Mouse (Mus musculus) limb, embryonic 11.5 days (tissue): ENCODE data around the gene Sspo. TPM values are rescaled to one million over a fixed set of nuclear protein-coding genes. Genes with fewer than 3 reads are reported as not detected.

Experiments
- ATAC-seq: fragments of 200-750 bp; cut with Nextera tagmentation; 2 replicates; pipeline ENCODE4 v1.8.0; 2017; ENCODE audit warnings: low read depth; ENCODE audit not compliant: insufficient number of reproducible peaks, low FRiP score, low TSS enrichment
- DNase-seq: peaks from one replicate; pipeline ENCODE4 v3.0.0-alpha.2; 2015; ENCODE audit warnings: low spot score
- H3K27ac ChIP-seq: fragments of 300-500 bp; sonication (generic); replicated peaks from 2 replicates; pipeline ENCODE4 v1.5.1; 2014; ENCODE audit warnings: low read depth, mild to moderate bottlenecking, low read length
- H3K27me3 ChIP-seq: fragments of 300-500 bp; sonication (generic); 2 replicates; pipeline ENCODE4 v1.6.1; 2014; ENCODE audit warnings: mild to moderate bottlenecking, low read length, mixed read lengths; ENCODE audit not compliant: control insufficient read depth, insufficient read depth
- H3K36me3 ChIP-seq: fragments of 300-500 bp; sonication (generic); 2 replicates; pipeline ENCODE4 v1.6.1; 2014; ENCODE audit warnings: mild to moderate bottlenecking, low read length, moderate library complexity, mixed read lengths; ENCODE audit not compliant: control insufficient read depth, insufficient read depth
- H3K4me1 ChIP-seq: fragments of 300-500 bp; sonication (generic); 2 replicates; pipeline ENCODE4 v1.6.1; 2014; ENCODE audit warnings: low read length, mixed read lengths; ENCODE audit not compliant: control insufficient read depth, insufficient read depth
- H3K4me2 ChIP-seq: fragments of 300-500 bp; sonication (generic); 2 replicates; pipeline ENCODE4 v1.6.1; 2014; ENCODE audit warnings: low read depth, mild to moderate bottlenecking, moderate library complexity; ENCODE audit not compliant: severe bottlenecking
- H3K4me3 ChIP-seq: fragments of 300-500 bp; sonication (generic); 2 replicates; pipeline ENCODE4 v1.5.1; 2014; ENCODE audit warnings: low read depth, low read length
- H3K9ac ChIP-seq: fragments of 300-500 bp; sonication (generic); 2 replicates; pipeline ENCODE4 v1.6.1; 2014; ENCODE audit warnings: mild to moderate bottlenecking, low read length
- H3K9me3 ChIP-seq: fragments of 300-500 bp; sonication (generic); 2 replicates; pipeline ENCODE4 v1.6.1; 2016; ENCODE audit warnings: low read length; ENCODE audit not compliant: control insufficient read depth
- WGBS: fragments of 180-500 bp; shearing (Covaris S2); extraction: QIAGEN DNeasy Blood & Tissue Kit; methylation state at CpG from one replicate; pipeline ENCODE4 v1.1.7; 2014; 5-methylcytosine and 5-hydroxymethylcytosine counted together
- polyA plus RNA-seq: library from polyadenylated mRNA; unstranded; fragments of >200 nt; fragmentation: Nextera tagmentation; extraction: Ambion mirVana; gene quantifications from 2 replicates; pipeline ENCODE4 v1.2.1, GENCODE M21; 2014

The Sspo gene
- polyA plus RNA-seq, 1 experiment from 2014 or later = 0.23 TPM

- DNase-seq (no peak), ATAC-seq (no peak)
- Histone ChIP-seq H3K27me3 (no peaks in the 10 kb centered on the region), H3K4me1 (peaks cover 8% of the 10 kb centered on the region), H3K4me3 (no peak overlapping the region; the same call in 1 of the 2 replicates), H3K9ac (no peak overlapping the region), H3K27ac (no peak overlapping the region), H3K9me3 (no peaks in the 10 kb centered on the region), H3K36me3 (no peaks in the 10 kb centered on the region; the same call in 1 of the 2 replicates), H3K4me2 (no peak overlapping the region)
- 79% methylated on average over 3 of the region's 3 CpGs for WGBS
Observed at GRCm38 (mm10) chr6:48446896-48447295, 1.1 kb upstream of the Sspo start.

- WGBS = 73% methylated on average over 7 of the region's 7 CpGs
- DNase-seq = no peak
Observed at GRCm38 (mm10) chr6:48448527-48448926, 498 bp downstream of the Sspo start.

DNA sequence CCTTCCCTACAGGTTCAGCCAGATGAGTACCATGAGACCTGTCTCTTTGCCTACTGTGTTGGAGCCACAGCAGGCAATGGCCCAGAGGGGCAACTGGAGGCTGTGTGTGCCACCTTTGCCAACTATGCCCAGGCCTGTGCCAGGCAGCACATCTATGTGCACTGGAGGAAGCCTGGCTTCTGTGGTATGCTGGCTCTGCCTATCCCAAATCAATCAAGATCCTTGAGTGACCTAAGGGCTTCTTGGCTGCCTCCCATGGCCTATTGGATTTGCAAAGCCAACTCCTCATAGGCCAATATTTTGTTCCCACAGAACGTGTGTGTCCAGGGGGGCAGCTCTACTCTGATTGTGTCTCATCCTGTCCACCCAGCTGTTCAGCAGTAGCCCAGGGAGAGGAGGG, 4.1 kb downstream of the Sspo start:
- ATAC-seq = no peak
- no peak overlapping the region for H3K4me2 ChIP-seq
- no peak for DNase-seq
- H3K36me3 ChIP-seq = no peaks in the 10 kb centered on the region
- no peak overlapping the region for H3K4me3 ChIP-seq
- H3K27me3 ChIP-seq = no peaks in the 10 kb centered on the region
- no peak overlapping the region for H3K9ac ChIP-seq
- H3K27ac ChIP-seq = no peak overlapping the region
- 73% methylated on average over 1 of the region's 1 CpGs for WGBS
- no peaks in the 10 kb centered on the region for H3K4me1 ChIP-seq
- no peaks in the 10 kb centered on the region for H3K9me3 ChIP-seq

More at GRCm38 (mm10) chr6:48448527-48448926, 498 bp downstream of the Sspo start:
- H3K4me2 ChIP-seq = no peak overlapping the region
- H3K4me1 ChIP-seq = peaks cover 2% of the 10 kb centered on the region; the same call in 1 of the 2 replicates
- no peaks in the 10 kb centered on the region for H3K36me3 ChIP-seq
- ATAC-seq = no peak
- no peak overlapping the region for H3K4me3 ChIP-seq
- no peak overlapping the region for H3K9ac ChIP-seq
- H3K9me3 ChIP-seq = no peaks in the 10 kb centered on the region
- no peaks in the 10 kb centered on the region for H3K27me3 ChIP-seq
- H3K27ac ChIP-seq = no peak overlapping the region

GRCm38 (mm10) chr6:48452771-48453170, 4.7 kb downstream of the Sspo start:
- Histone ChIP-seq H3K27ac (no peak overlapping the region), H3K4me2 (no peak overlapping the region), H3K36me3 (no peaks in the 10 kb centered on the region), H3K9me3 (no peaks in the 10 kb centered on the region), H3K27me3 (no peaks in the 10 kb centered on the region), H3K4me3 (no peak overlapping the region), H3K4me1 (no peaks in the 10 kb centered on the region), H3K9ac (no peak overlapping the region)
- ATAC-seq (no peak), DNase-seq (no peak)
- WGBS = 73% methylated on average over 3 of the region's 3 CpGs

GRCm38 (mm10) chr6:48464966-48465679, 17.1 kb downstream of the Sspo start:
- H3K9me3 ChIP-seq = no peaks in the 10 kb centered on the region
- 91% methylated on average over 13 of the region's 13 CpGs for WGBS
- DNase-seq (no peak), ATAC-seq (no peak)
- H3K4me3 ChIP-seq = no peak overlapping the region
- no peaks in the 10 kb centered on the region for H3K36me3 ChIP-seq
- H3K4me1 ChIP-seq = no peaks in the 10 kb centered on the region
- H3K27ac ChIP-seq = no peak overlapping the region
- no peaks in the 10 kb centered on the region for H3K27me3 ChIP-seq
- H3K4me2 ChIP-seq = no peak overlapping the region
- H3K9ac ChIP-seq = no peak overlapping the region

- WGBS = 23% methylated on average over 6 of the region's 6 CpGs
- Histone ChIP-seq H3K4me3 (no peak overlapping the region), H3K9ac (no peak overlapping the region; the same call in 1 of the 2 replicates), H3K27me3 (no peaks in the 10 kb centered on the region), H3K9me3 (no peaks in the 10 kb centered on the region), H3K27ac (no peak overlapping the region), H3K4me2 (no peak overlapping the region), H3K36me3 (no peaks in the 10 kb centered on the region), H3K4me1 (no peaks in the 10 kb centered on the region)
- DNase-seq = no peak
- ATAC-seq = no peak
Observed at GRCm38 (mm10) chr6:48466715-48467114, 18.7 kb downstream of the Sspo start.

GRCm38 (mm10) chr6:48467490-48467889, 19.5 kb downstream of the Sspo start:
- no peak overlapping the region for H3K27ac ChIP-seq
- WGBS = 79% methylated on average over 7 of the region's 7 CpGs
- no peaks in the 10 kb centered on the region for H3K9me3 ChIP-seq

DNA sequence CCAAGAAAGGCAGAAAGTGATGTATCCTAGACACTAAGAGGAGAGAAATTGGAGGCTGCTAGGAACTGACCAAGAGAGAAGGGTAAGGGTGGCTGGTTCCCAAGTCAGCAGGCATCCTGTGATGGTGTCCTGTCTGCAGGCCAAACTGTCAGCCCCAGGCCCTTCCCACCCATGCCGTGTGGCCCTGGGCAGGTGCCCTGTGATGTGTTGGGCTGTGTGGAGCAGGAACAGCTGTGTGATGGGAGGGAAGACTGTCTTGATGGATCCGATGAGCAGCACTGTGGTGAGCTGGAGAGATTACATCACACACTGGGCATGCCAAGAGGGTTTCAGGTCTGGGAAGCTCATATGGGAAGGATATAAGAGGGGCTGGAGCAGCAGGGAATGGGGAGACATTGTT, 22.7 kb downstream of the Sspo start:
- H3K9ac ChIP-seq = no peak overlapping the region
- H3K4me2 ChIP-seq = no peak overlapping the region
- no peaks in the 10 kb centered on the region for H3K36me3 ChIP-seq
- no peaks in the 10 kb centered on the region for H3K27me3 ChIP-seq
- no peak overlapping the region for H3K4me3 ChIP-seq
- no peak overlapping the region for H3K27ac ChIP-seq
- DNase-seq = no peak
- ATAC-seq = no peak
- WGBS = 86% methylated on average over 2 of the region's 2 CpGs
- H3K9me3 ChIP-seq = no peaks in the 10 kb centered on the region
- H3K4me1 ChIP-seq = no peaks in the 10 kb centered on the region

More at GRCm38 (mm10) chr6:48467490-48467889, 19.5 kb downstream of the Sspo start:
- Histone ChIP-seq H3K4me1 (no peaks in the 10 kb centered on the region), H3K9ac (no peak overlapping the region), H3K4me3 (no peak overlapping the region), H3K4me2 (no peak overlapping the region), H3K27me3 (no peaks in the 10 kb centered on the region), H3K36me3 (no peaks in the 10 kb centered on the region)
- ATAC-seq (no peak), DNase-seq (no peak)

GRCm38 (mm10) chr6:48478446-48478845, 30.4 kb downstream of the Sspo start:
- Histone ChIP-seq H3K27ac (no peak overlapping the region), H3K9ac (no peak overlapping the region), H3K36me3 (no peaks in the 10 kb centered on the region), H3K4me1 (no peaks in the 10 kb centered on the region), H3K27me3 (no peaks in the 10 kb centered on the region), H3K4me3 (no peak overlapping the region), H3K4me2 (no peak overlapping the region), H3K9me3 (no peaks in the 10 kb centered on the region)
- 87% methylated on average over 4 of the region's 4 CpGs for WGBS
- DNase-seq (no peak), ATAC-seq (no peak)
